Mouse (Mus musculus) spleen, adult 2 months (tissue): ENCODE results near the gene Actl6b. TPM values are rescaled to one million over a fixed set of nuclear protein-coding genes. Genes with fewer than 3 reads are reported as not detected.

Source experiments
- DNase-seq, 2 experiments: peaks; one replicate each; pipeline versions ENCODE4 v3.0.0 to v3.0.0-alpha.2; 2012 to 2021; ENCODE audit warnings: low spot score in 2 of 2, low read depth in 1 of 2
- H3K27ac ChIP-seq: fragments of 200-500 bp; 2 replicates; pipeline ENCODE4 v1.5.1; 2012; ENCODE audit warnings: low read length, inconsistent platforms; ENCODE audit not compliant: insufficient read depth
- H3K27me3 ChIP-seq: fragments of 200-500 bp; 2 replicates; pipeline ENCODE4 v1.6.1; 2012; ENCODE audit warnings: mild to moderate bottlenecking, moderate library complexity, low read length, inconsistent platforms; ENCODE audit not compliant: control insufficient read depth, insufficient read depth
- H3K36me3 ChIP-seq: fragments of 200-500 bp; 2 replicates; pipeline ENCODE4 v1.6.1; 2012; ENCODE audit warnings: mild to moderate bottlenecking, low read length, inconsistent platforms; ENCODE audit not compliant: control insufficient read depth, insufficient read depth
- H3K4me1 ChIP-seq: fragments of 200-500 bp; 2 replicates; pipeline ENCODE4 v1.6.1; 2011; ENCODE audit warnings: inconsistent platforms; ENCODE audit not compliant: control insufficient read depth, insufficient read depth, insufficient read length
- H3K4me3 ChIP-seq: fragments of 200-500 bp; 2 replicates; pipeline ENCODE4 v1.5.1; 2011; ENCODE audit warnings: mild to moderate bottlenecking, inconsistent platforms; ENCODE audit not compliant: insufficient read depth, insufficient read length; ENCODE audit errors: extremely low read depth
- CTCF ChIP-seq: fragments of 200-500 bp; IDR thresholded peaks from 2 replicates; pipeline ENCODE4 v1.5.1; 2011; ENCODE audit warnings: mild to moderate bottlenecking, inconsistent platforms; ENCODE audit not compliant: insufficient read depth, insufficient read length, insufficient replicate concordance; ENCODE audit errors: extremely low read depth
- POLR2A ChIP-seq: fragments of 200-500 bp; IDR thresholded peaks from 2 replicates; pipeline ENCODE4 v1.6.1; 2011; ENCODE audit warnings: low read depth, low read length, inconsistent platforms
- WGBS: fragments of 180-500 bp; shearing (Covaris S2); methylation state at CpG from one replicate; pipeline ENCODE4 v1.1.7; 2018; 5-methylcytosine and 5-hydroxymethylcytosine counted together
- polyA plus RNA-seq: library from polyadenylated mRNA; depleted of rRNA; stranded (reverse); fragments of >200 nt; gene quantifications from 2 replicates; pipeline ENCODE4 v1.2.3, GENCODE M21; 2012

The Actl6b gene
- polyA plus RNA-seq, 1 experiment, result not detected

GRCm38 (mm10) chr5:137523396-137524250 is 29.7 kb upstream of the Actl6b start:
- WGBS, result 89% methylated on average over 25 of the region's 25 CpGs
- Histone ChIP-seq H3K4me1 (no peaks in the 10 kb centered on the region), H3K4me3 (no peak overlapping the region), H3K36me3 (peaks cover 91% of the 10 kb centered on the region), H3K27me3 (no peaks in the 10 kb centered on the region), H3K27ac (no peak overlapping the region)
- TF ChIP-seq POLR2A (no peak), CTCF (no peak)
- DNase-seq, result no peak

GRCm38 (mm10) chr5:137524251-137524515 is 29.1 kb upstream of the Actl6b start:
- 90% methylated on average over 8 of the region's 8 CpGs for WGBS
- H3K36me3 ChIP-seq, result peaks cover 93% of the 10 kb centered on the region
- H3K4me1 ChIP-seq, result no peaks in the 10 kb centered on the region
- no peak overlapping the region for H3K4me3 ChIP-seq
- TF ChIP-seq POLR2A (no peak), CTCF (no peak)
- no peaks in the 10 kb centered on the region for H3K27me3 ChIP-seq
- DNase-seq, result no peak
- no peak overlapping the region for H3K27ac ChIP-seq

GRCm38 (mm10) chr5:137524671-137525070 is 28.6 kb upstream of the Actl6b start:
- Histone ChIP-seq H3K27me3 (no peaks in the 10 kb centered on the region), H3K27ac (no peak overlapping the region), H3K4me3 (no peak overlapping the region), H3K4me1 (no peaks in the 10 kb centered on the region), H3K36me3 (peaks cover 93% of the 10 kb centered on the region)
- WGBS, result 87% methylated on average over 13 of the region's 13 CpGs
- DNase-seq, result no peak
- TF ChIP-seq CTCF (no peak), POLR2A (no peak)

- DNase-seq, result no peak
- TF ChIP-seq CTCF, result no peak
- TF ChIP-seq POLR2A, result no peak
- Histone ChIP-seq H3K4me1 (peaks cover 4% of the 10 kb centered on the region; the same call in 1 of the 2 replicates), H3K27ac (no peak overlapping the region), H3K27me3 (no peaks in the 10 kb centered on the region), H3K4me3 (no peak overlapping the region), H3K36me3 (peaks cover 88% of the 10 kb centered on the region)
- WGBS, result 84% methylated on average over 16 of the region's 16 CpGs
Measured at GRCm38 (mm10) chr5:137525511-137525910, 27.8 kb upstream of the Actl6b start.

- H3K36me3 ChIP-seq, result peaks cover 80% of the 10 kb centered on the region
- 50% methylated on average over 16 of the region's 16 CpGs for WGBS
- 0 out of 2 replicates have a peak overlapping the region, but pooled peaks have one; percentile 24 for H3K27ac ChIP-seq
- H3K4me3 ChIP-seq, result no peak overlapping the region
- no peaks in the 10 kb centered on the region for H3K27me3 ChIP-seq
- DNase-seq, result no peak
- peaks cover 4% of the 10 kb centered on the region; the same call in 1 of the 2 replicates for H3K4me1 ChIP-seq
- TF ChIP-seq CTCF (no peak), POLR2A (no peak)
Measured at GRCm38 (mm10) chr5:137526192-137526936, 27.0 kb upstream of the Actl6b start.

GRCm38 (mm10) chr5:137527413-137527812 is 25.9 kb upstream of the Actl6b start:
- no peak overlapping the region for H3K27ac ChIP-seq
- H3K4me1 ChIP-seq, result peaks cover 4% of the 10 kb centered on the region; the same call in 1 of the 2 replicates
- peaks cover 71% of the 10 kb centered on the region for H3K36me3 ChIP-seq
- no peak for DNase-seq
- no peaks in the 10 kb centered on the region for H3K27me3 ChIP-seq
- 89% methylated on average over 1 of the region's 1 CpGs for WGBS
- no peak for TF ChIP-seq CTCF
- no peak for TF ChIP-seq POLR2A
- H3K4me3 ChIP-seq, result no peak overlapping the region

GRCm38 (mm10) chr5:137528247-137528968 is 24.9 kb upstream of the Actl6b start:
- no peak for DNase-seq
- 85% methylated on average over 22 of the region's 22 CpGs for WGBS
- Histone ChIP-seq H3K27ac (no peak overlapping the region), H3K4me1 (peaks cover 4% of the 10 kb centered on the region; the same call in 1 of the 2 replicates), H3K27me3 (no peaks in the 10 kb centered on the region), H3K36me3 (peaks cover 61% of the 10 kb centered on the region), H3K4me3 (no peak overlapping the region)
- TF ChIP-seq POLR2A (no peak), CTCF (no peak)
